Mouse (Mus musculus) liver, postnatal 0 days (tissue): ENCODE results near the gene Plscr1.

Experiments
- CTCF ChIP-seq: sonication (generic); IDR thresholded peaks from 2 replicates; pipeline ENCODE4 v1.5.1; 2016; ENCODE audit warnings: antibody characterized with exemption, low read depth
- EP300 ChIP-seq: IDR thresholded peaks from 2 replicates; pipeline ENCODE4 v1.6.1; 2016; ENCODE audit warnings: antibody characterized with exemption, low read depth, mild to moderate bottlenecking

DNA sequence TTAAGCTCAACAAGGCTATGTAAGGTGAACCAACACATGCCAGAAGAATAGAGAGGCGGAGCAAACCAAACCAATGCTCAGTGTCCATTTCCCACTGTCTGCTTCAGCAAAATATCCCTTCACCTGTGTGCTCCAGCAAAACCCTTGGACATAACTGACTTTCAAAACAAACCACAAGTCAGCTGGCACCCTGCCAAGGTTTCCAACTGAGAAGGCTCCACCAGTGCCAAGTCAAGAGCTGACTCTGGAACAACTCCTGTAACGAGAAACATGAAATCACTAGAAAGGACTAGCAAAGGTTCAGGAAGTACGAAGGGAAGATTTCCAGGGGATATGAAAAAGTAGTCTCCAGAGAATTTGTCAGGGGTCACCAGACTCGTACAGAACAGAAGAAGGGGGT is 21.4 kb downstream of the Plscr1 start:
- TF ChIP-seq CTCF (no peak), EP300 (no peak)
